Mouse (Mus musculus) bone marrow macrophage, adult 2 months (primary cell): Measurements from ENCODE around the gene 1110012L19Rik.

Experiments
- CTCF ChIP-seq: IDR thresholded peaks from 2 replicates; pipeline ENCODE4 v1.5.1; 2012; ENCODE audit warnings: low read depth, mild to moderate bottlenecking, low read length, moderate library complexity
- POLR2A ChIP-seq: IDR thresholded peaks from 2 replicates; pipeline ENCODE4 v1.6.1; 2012; ENCODE audit warnings: mild to moderate bottlenecking, low read depth, low read length, borderline replicate concordance

DNA sequence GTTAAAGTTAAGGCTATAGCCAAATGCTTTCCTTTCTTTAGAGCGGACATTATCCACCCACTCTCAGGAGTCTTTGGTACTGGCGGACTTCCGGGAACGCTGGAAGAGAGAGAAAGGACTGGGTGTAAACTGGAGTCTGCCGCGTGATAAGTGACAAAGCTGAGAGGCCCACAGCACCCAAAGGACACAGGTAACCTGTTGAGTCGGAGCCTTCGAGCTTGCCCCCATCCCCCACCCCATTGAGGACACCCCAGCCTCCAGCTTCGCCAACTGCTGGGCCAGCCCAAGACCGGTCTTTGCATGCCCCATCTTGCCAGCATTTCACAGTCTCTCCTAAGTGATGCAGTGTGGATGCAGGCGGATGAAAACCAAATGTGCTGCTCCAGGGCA, 280 bp downstream of the 1110012L19Rik start:
- TF ChIP-seq CTCF (no peak), POLR2A (no peak)
